Mouse (Mus musculus) kidney, adult 2 months (tissue): ENCODE measurements around the gene Prss38.

Source experiments
- CTCF ChIP-seq: fragments of 200-500 bp; conservative IDR thresholded peaks from 2 replicates; pipeline ENCODE4 v1.5.1; 2011; ENCODE audit warnings: low read depth, mild to moderate bottlenecking, control low read depth, low read length, moderate library complexity, mixed read lengths; ENCODE audit not compliant: insufficient read depth, insufficient read length
- POLR2A ChIP-seq: fragments of 200-500 bp; IDR thresholded peaks from one replicate; pipeline ENCODE4 v1.6.1; 2011; ENCODE audit warnings: low read depth, low read length, control low read depth

DNA sequence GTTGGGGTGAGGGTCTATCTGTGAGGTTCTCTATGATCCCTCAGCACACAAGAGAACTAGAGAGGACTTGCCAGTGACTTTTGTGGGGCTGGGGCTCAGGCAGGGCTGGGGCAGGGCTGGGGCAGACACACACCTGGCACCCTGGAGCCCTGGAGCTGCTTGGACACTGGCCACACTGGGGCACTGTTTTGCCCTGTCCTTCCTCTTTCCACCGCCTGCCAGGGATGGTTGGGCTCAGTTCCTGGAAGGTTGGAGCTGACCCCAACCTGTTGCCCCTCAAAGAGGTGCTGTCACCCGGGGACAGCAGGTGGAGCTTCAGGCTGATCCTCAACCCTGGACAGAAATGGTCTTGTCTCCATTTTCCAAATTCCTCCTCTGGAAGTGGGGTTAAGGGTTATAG, 39.5 kb downstream of the Prss38 start:
- TF ChIP-seq POLR2A, result no peak
- no peak for TF ChIP-seq CTCF
